Mouse (Mus musculus) kidney, adult 2 months (tissue): ENCODE data around the gene Slc17a2. TPM values are rescaled to one million over a fixed set of nuclear protein-coding genes. Genes with fewer than 3 reads are reported as not detected.
"Not testable (repeated sequence)": the region's sequence is repeated elsewhere in the genome, so short reads cannot be mapped to it uniquely, and the experiment has no call there.

ENCODE experiments used
- DNase-seq: peaks from one replicate; pipeline ENCODE4 v3.0.0; 2021
- H3K27ac ChIP-seq: fragments of 200-500 bp; 2 replicates; pipeline ENCODE4 v1.5.1; 2012; ENCODE audit warnings: low read depth, low read length, control low read depth, inconsistent platforms; ENCODE audit not compliant: insufficient read depth
- H3K27me3 ChIP-seq: fragments of 200-500 bp; replicated peaks from 2 replicates; pipeline ENCODE4 v1.6.1; 2012; ENCODE audit warnings: mild to moderate bottlenecking, moderate library complexity, low read length, inconsistent platforms; ENCODE audit not compliant: control insufficient read depth, insufficient read depth
- H3K36me3 ChIP-seq: fragments of 200-500 bp; 2 replicates; pipeline ENCODE4 v1.6.1; 2012; ENCODE audit warnings: mild to moderate bottlenecking, moderate library complexity, low read length, inconsistent platforms; ENCODE audit not compliant: control insufficient read depth, insufficient read depth
- H3K4me1 ChIP-seq: fragments of 200-500 bp; 2 replicates; pipeline ENCODE4 v1.6.1; 2011; ENCODE audit warnings: low read length; ENCODE audit not compliant: control insufficient read depth, insufficient read depth
- H3K4me3 ChIP-seq: fragments of 200-500 bp; 2 replicates; pipeline ENCODE4 v1.5.1; 2011; ENCODE audit warnings: mild to moderate bottlenecking, low read depth, low read length, control low read depth; ENCODE audit not compliant: insufficient read depth
- CTCF ChIP-seq: fragments of 200-500 bp; conservative IDR thresholded peaks from 2 replicates; pipeline ENCODE4 v1.5.1; 2011; ENCODE audit warnings: low read depth, mild to moderate bottlenecking, control low read depth, low read length, moderate library complexity, mixed read lengths; ENCODE audit not compliant: insufficient read depth, insufficient read length
- POLR2A ChIP-seq: fragments of 200-500 bp; IDR thresholded peaks from one replicate; pipeline ENCODE4 v1.6.1; 2011; ENCODE audit warnings: low read depth, low read length, control low read depth
- WGBS: fragments of 180-500 bp; shearing (Covaris S2); methylation state at CpG from one replicate; pipeline ENCODE4 v1.1.7; 2018; 5-methylcytosine and 5-hydroxymethylcytosine counted together
- polyA plus RNA-seq: library from polyadenylated mRNA; depleted of rRNA; stranded (reverse); fragments of >200 nt; gene quantifications from 2 replicates; pipeline ENCODE4 v1.2.3, GENCODE M21; 2012

The Slc17a2 gene
- polyA plus RNA-seq, 1 experiment: 6.9 TPM

- Histone ChIP-seq H3K27me3 (no peaks in the 10 kb centered on the region), H3K4me1 (peaks cover 4% of the 10 kb centered on the region; the same call in 1 of the 2 replicates), H3K36me3 (no peaks in the 10 kb centered on the region), H3K27ac (no peak overlapping the region), H3K4me3 (no peak overlapping the region)
- TF ChIP-seq POLR2A: no peak
- no peak for TF ChIP-seq CTCF
- DNase-seq: no peak
Observed at GRCm38 (mm10) chr13:23766772-23767171, 40.0 kb upstream of the Slc17a2 start.

- WGBS: 56% methylated on average over 5 of the region's 5 CpGs
- TF ChIP-seq POLR2A (no peak), CTCF (no peak)
Observed at GRCm38 (mm10) chr13:23768834-23769397, 37.9 kb upstream of the Slc17a2 start.

DNA sequence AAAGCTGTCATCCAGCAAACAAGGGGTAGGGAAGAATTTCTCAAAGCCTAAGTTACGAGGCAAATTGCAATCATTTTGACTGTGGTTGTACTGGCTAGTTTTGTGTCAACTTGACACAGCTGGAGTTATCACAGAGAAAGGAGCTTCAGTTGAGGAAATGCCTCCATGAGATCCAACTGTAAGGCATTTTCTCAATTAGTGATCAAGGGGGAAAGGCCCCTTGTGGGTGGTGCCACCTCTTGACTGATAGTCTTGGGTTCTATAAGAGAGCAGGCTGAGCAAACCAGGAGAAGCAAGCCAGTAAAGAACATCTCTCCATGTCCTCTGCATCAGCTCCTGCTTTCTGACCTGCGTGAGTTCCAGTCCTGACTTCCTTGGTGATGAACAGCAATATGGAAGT is 37.2 kb upstream of the Slc17a2 start, which contains the start of gene Trim38:
TSS of gene Trim38 (plus strand) at position 301 of the 400 bp plus-strand sequence.
- 90% methylated on average over 2 of the region's 2 CpGs for WGBS
- H3K4me3 ChIP-seq, H3K27me3 ChIP-seq, H3K4me1 ChIP-seq, H3K27ac ChIP-seq, H3K36me3 ChIP-seq, DNase-seq: not testable (repeated sequence)

More at GRCm38 (mm10) chr13:23768834-23769397, 37.9 kb upstream of the Slc17a2 start:
- no peak overlapping the region for H3K4me3 ChIP-seq
- no peak overlapping the region for H3K27ac ChIP-seq
- H3K36me3 ChIP-seq: no peaks in the 10 kb centered on the region
- no peaks in the 10 kb centered on the region for H3K27me3 ChIP-seq
- DNase-seq: no peak
- H3K4me1 ChIP-seq: no peaks in the 10 kb centered on the region

DNA sequence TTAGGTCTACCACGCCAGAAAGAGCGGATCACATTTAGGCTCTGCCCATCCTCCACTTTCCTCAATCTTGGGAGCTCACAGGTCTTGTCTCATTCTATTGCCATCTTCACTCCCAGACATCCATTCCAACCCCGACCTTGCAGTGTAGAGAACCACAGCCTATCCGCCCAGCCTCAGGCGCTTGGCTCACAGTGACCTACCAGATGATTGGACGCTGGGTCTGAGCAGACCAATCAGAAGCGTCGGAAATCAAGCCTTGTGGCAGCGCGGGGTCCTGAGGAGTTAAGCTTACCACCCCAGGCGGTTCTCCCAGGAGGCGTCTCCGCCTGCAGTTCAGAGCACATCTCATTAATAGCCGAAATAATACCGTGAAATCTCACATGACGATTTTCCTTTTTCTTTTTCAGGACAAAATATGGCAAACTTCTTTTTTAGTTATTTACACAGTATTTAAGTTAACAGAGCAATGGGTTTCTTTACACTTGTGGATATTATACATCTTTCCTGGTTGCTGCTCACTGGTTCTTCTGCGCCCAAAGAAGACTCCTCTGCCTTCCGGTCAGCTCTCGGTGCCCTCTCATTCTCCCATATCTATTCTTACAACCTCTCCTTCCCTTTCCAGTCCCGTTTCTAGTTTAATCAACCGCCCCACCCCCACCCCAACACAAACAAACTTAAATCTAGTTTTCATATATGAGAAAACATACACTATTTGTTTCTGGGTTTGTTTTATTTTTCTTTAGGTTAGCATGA is 34.1 kb upstream of the Slc17a2 start:
- H3K27ac ChIP-seq: no peak overlapping the region
- H3K27me3 ChIP-seq: no peaks in the 10 kb centered on the region
- H3K36me3 ChIP-seq: no peaks in the 10 kb centered on the region
- WGBS: 29% methylated on average over 21 of the region's 21 CpGs
- TF ChIP-seq CTCF: no peak
- no peak for TF ChIP-seq POLR2A
- no peaks in the 10 kb centered on the region for H3K4me1 ChIP-seq
- peak; percentile 28 for DNase-seq
- H3K4me3 ChIP-seq: no peak overlapping the region

DNA sequence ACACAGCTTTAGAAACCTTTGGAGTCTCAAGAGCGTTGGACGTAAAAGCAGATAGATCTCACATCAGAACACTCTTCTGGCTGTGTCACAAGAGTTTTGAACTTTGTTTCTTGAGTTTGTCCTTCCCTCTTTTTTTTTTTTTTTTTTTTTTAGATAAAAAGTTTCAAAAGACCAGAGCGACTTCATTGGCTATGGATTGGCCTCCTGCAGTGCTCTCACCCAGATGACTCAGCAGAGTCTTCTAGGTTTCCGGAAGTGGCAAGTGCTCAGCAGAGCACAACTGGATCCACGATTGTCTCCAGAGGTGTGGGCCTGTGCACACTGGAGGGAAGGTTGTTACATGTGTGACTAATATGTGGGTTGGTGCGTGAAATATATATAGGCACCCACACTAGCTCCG is 28.5 kb upstream of the Slc17a2 start:
- Histone ChIP-seq H3K4me1 (no peaks in the 10 kb centered on the region), H3K27ac (no peak overlapping the region)
- 86% methylated on average over 7 of the region's 7 CpGs for WGBS

DNA sequence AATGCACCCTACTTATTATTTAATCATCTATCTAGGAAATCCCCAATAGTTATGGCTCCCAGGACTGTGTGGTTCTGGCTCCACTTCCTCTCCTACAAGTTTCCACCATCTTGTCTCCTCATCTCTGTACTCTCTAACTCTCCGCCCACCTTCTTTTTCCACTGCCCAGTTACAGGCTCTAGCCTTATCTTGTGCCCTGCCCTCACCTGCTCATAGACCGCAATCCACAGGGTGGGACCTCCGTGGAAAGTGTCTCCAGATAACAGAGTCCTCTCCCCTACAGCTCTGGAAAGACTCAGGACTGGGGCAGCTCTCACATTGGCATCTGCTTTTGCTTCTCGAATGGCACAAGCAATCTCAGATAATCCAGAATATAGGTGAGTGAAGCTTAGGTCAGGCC is 27.8 kb upstream of the Slc17a2 start:
- DNase-seq: no peak
- no peak for TF ChIP-seq POLR2A
- H3K27me3 ChIP-seq: no peaks in the 10 kb centered on the region
- 91% methylated on average over 4 of the region's 4 CpGs for WGBS
- no peak overlapping the region for H3K4me3 ChIP-seq
- H3K36me3 ChIP-seq: no peaks in the 10 kb centered on the region
- no peak overlapping the region for H3K27ac ChIP-seq
- no peaks in the 10 kb centered on the region for H3K4me1 ChIP-seq

More for the DNA sequence above, 28.5 kb upstream of the Slc17a2 start:
- no peaks in the 10 kb centered on the region for H3K27me3 ChIP-seq
- H3K4me3 ChIP-seq: no peak overlapping the region
- no peak for TF ChIP-seq POLR2A
- no peak for TF ChIP-seq CTCF
- no peaks in the 10 kb centered on the region for H3K36me3 ChIP-seq
- DNase-seq: no peak

DNA sequence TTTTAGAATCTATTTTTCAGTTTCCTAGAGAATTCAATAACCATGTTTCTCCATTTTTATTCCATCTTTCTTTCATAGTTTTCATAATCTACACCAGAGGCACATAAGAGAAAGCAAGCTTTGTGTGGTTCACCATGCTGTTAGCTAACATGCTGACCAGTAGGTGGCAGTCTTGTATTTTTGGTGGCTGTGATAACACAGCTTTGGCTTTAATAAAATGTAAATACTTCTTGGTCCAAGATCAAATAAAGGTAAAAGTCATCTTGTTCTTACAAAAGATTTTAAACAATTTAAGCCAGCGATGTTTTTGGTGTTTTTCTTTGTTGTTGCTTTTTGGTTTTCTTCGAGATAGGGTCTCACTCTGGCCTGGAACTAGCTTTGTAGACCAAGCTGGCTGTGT is 14.3 kb upstream of the Slc17a2 start:
- TF ChIP-seq POLR2A (no peak), CTCF (0 out of 2 replicates have a peak, but pooled peaks have one; percentile 18)
- Histone ChIP-seq H3K36me3 (no peaks in the 10 kb centered on the region), H3K27ac (no peak overlapping the region), H3K27me3 (no peaks in the 10 kb centered on the region; the same call in 1 of the 2 replicates), H3K4me1 (no peaks in the 10 kb centered on the region), H3K4me3 (no peak overlapping the region)
- WGBS: 33% methylated on average over 2 of the region's 2 CpGs
- DNase-seq: peak; percentile 57
